Mouse (Mus musculus) brain, adult 10 weeks (tissue): ENCODE data around the gene Slc36a4. TPM values are rescaled to one million over a fixed set of nuclear protein-coding genes. Genes with fewer than 3 reads are reported as not detected.

Experiments used
- polyA plus RNA-seq: library from polyadenylated mRNA; stranded (reverse); fragments of 350-450 nt; fragmentation: Illumina TruSeq; extraction: RNeasy Lipid Tissue Mini Kit (QIAGEN cat#74804); gene quantifications from one replicate; pipeline ENCODE4 v1.2.3, GENCODE M21; 2015; ENCODE audit warnings: low read depth, low replicate concordance

The Slc36a4 gene
- polyA plus RNA-seq: 37.9 TPM

DNA sequence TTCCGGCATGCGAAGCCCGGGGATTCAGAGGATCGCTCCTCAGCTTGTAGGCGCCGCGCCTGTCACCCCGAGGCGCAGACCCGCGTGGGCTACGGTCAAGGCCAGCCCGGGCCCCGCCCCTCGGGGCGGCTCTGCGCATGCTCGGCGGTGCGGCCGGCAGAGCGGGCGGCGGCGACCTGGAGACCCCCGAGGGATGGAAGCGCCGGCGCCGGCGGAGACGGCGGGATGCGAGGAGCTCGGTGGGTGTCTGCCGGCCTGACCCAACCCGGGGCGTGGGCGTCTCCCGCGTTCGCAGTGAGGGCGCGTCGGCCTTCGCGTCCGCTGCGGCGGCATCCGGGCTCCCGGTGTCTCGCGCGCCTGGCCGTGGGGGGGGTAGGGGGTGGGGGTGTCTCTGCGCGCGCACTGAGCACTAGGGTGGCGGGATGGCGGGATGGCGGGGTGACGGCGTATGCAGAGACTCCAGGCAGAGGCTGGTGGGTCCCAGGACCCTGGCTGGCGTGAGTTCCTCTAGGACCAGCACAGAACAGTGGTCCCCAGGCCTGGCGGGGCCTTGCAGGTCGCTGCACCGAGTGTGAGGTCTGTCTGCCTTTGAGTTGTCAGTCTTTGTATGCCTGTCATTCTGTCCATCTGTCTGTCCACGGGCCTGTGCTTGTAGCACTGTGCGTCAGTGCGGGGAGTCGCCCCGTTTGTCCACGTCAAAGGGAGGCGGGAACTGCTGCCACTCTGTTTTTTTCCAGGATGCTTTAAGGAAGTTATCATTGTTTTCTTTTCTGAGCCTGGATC lies at the start of gene Slc36a4:
Gene Slc36a4, plus strand, starts transcription at position 140 of the 783 bp plus-strand sequence.

Other genes starting within 250 kb of the Slc36a4 start
- gene Smco4, start 216.3 kb upstream of the Slc36a4 start, polyA plus RNA-seq: 3.7 TPM
- 0.45 TPM for gene Deup1, start 81.8 kb upstream of the Slc36a4 start, polyA plus RNA-seq
- not detected for gene Mtnr1b, start 164.8 kb downstream of the Slc36a4 start, polyA plus RNA-seq